Mouse (Mus musculus): ENCODE results near the gene Tmem117. TPM values are rescaled to one million over a fixed set of nuclear protein-coding genes. Genes with fewer than 3 reads are reported as not detected.

The Tmem117 gene
- polyA plus RNA-seq, 1 experiment, result 3.4 TPM

GRCm38 (mm10) chr15:94638207-94638606 is 9.2 kb downstream of the Tmem117 start:
- Histone ChIP-seq H3K4me3 (ENCODE audit: insufficient read depth, low read length) (no peak overlapping the region), H3K4me1 (ENCODE audit: control insufficient read depth, insufficient read depth, low read length) (no peaks in the 10 kb centered on the region), H3K27ac (ENCODE audit: insufficient read depth, low read length) (no peak overlapping the region)
- TF ChIP-seq CTCF (IDR thresholded peaks at IDR 0.05; ENCODE audit: extremely low read depth, insufficient read depth, low read length) (no peak), POLR2A (IDR thresholded peaks at IDR 0.05; ENCODE audit: extremely low read depth, insufficient read depth, low read length) (no peak)

GRCm38 (mm10) chr15:94639126-94639525 is 10.1 kb downstream of the Tmem117 start:
- Histone ChIP-seq H3K27ac (ENCODE audit: insufficient read depth, low read length) (no peak overlapping the region), H3K4me3 (ENCODE audit: insufficient read depth, low read length) (no peak overlapping the region), H3K4me1 (ENCODE audit: control insufficient read depth, insufficient read depth, low read length) (no peaks in the 10 kb centered on the region)
- TF ChIP-seq CTCF (IDR thresholded peaks at IDR 0.05; ENCODE audit: extremely low read depth, insufficient read depth, low read length) (no peak), POLR2A (IDR thresholded peaks at IDR 0.05; ENCODE audit: extremely low read depth, insufficient read depth, low read length) (no peak)

GRCm38 (mm10) chr15:94646012-94646411 is 17.0 kb downstream of the Tmem117 start:
- Histone ChIP-seq H3K27ac (ENCODE audit: insufficient read depth, low read length) (no peak overlapping the region), H3K4me3 (ENCODE audit: insufficient read depth, low read length) (no peak overlapping the region), H3K4me1 (ENCODE audit: control insufficient read depth, insufficient read depth, low read length) (no peaks in the 10 kb centered on the region)
- TF ChIP-seq CTCF (IDR thresholded peaks at IDR 0.05; ENCODE audit: extremely low read depth, insufficient read depth, low read length) (no peak), POLR2A (IDR thresholded peaks at IDR 0.05; ENCODE audit: extremely low read depth, insufficient read depth, low read length) (no peak)

GRCm38 (mm10) chr15:94648430-94648829 is 19.4 kb downstream of the Tmem117 start:
- H3K4me3 ChIP-seq (ENCODE audit: insufficient read depth, low read length), result no peak overlapping the region
- TF ChIP-seq CTCF (IDR thresholded peaks at IDR 0.05; ENCODE audit: extremely low read depth, insufficient read depth, low read length), result no peak
- no peak for TF ChIP-seq POLR2A (IDR thresholded peaks at IDR 0.05; ENCODE audit: extremely low read depth, insufficient read depth, low read length)
- no peak overlapping the region for H3K27ac ChIP-seq (ENCODE audit: insufficient read depth, low read length)
- H3K4me1 ChIP-seq (ENCODE audit: control insufficient read depth, insufficient read depth, low read length), result peaks cover 4% of the 10 kb centered on the region; the same call in 1 of the 2 replicates

GRCm38 (mm10) chr15:94649071-94649765 is 20.2 kb downstream of the Tmem117 start:
- peaks cover 4% of the 10 kb centered on the region; the same call in 1 of the 2 replicates for H3K4me1 ChIP-seq (ENCODE audit: control insufficient read depth, insufficient read depth, low read length)
- no peak for TF ChIP-seq POLR2A (IDR thresholded peaks at IDR 0.05; ENCODE audit: extremely low read depth, insufficient read depth, low read length)
- no peak for TF ChIP-seq CTCF (IDR thresholded peaks at IDR 0.05; ENCODE audit: extremely low read depth, insufficient read depth, low read length)
- no peak overlapping the region for H3K4me3 ChIP-seq (ENCODE audit: insufficient read depth, low read length)
- H3K27ac ChIP-seq (ENCODE audit: insufficient read depth, low read length), result no peak overlapping the region

- Histone ChIP-seq H3K27ac (ENCODE audit: insufficient read depth, low read length) (no peak overlapping the region), H3K4me1 (ENCODE audit: control insufficient read depth, insufficient read depth, low read length) (peaks cover 4% of the 10 kb centered on the region; the same call in 1 of the 2 replicates), H3K4me3 (ENCODE audit: insufficient read depth, low read length) (no peak overlapping the region)
- TF ChIP-seq POLR2A (IDR thresholded peaks at IDR 0.05; ENCODE audit: extremely low read depth, insufficient read depth, low read length), result no peak
- TF ChIP-seq CTCF (IDR thresholded peaks at IDR 0.05; ENCODE audit: extremely low read depth, insufficient read depth, low read length), result no peak
Measured at GRCm38 (mm10) chr15:94649766-94650120, 20.7 kb downstream of the Tmem117 start.

GRCm38 (mm10) chr15:94651350-94651749 is 22.3 kb downstream of the Tmem117 start:
- Histone ChIP-seq H3K4me1 (ENCODE audit: control insufficient read depth, insufficient read depth, low read length) (peaks cover 4% of the 10 kb centered on the region; the same call in 1 of the 2 replicates), H3K27ac (ENCODE audit: insufficient read depth, low read length) (no peak overlapping the region), H3K4me3 (ENCODE audit: insufficient read depth, low read length) (no peak overlapping the region)
- no peak for TF ChIP-seq CTCF (IDR thresholded peaks at IDR 0.05; ENCODE audit: extremely low read depth, insufficient read depth, low read length)
- no peak for TF ChIP-seq POLR2A (IDR thresholded peaks at IDR 0.05; ENCODE audit: extremely low read depth, insufficient read depth, low read length)

GRCm38 (mm10) chr15:94651969-94652842 is 23.2 kb downstream of the Tmem117 start:
- H3K27ac ChIP-seq (ENCODE audit: insufficient read depth, low read length), result peak overlapping the region; percentile 60; the same call in 1 of the 2 replicates
- TF ChIP-seq POLR2A (IDR thresholded peaks at IDR 0.05; ENCODE audit: extremely low read depth, insufficient read depth, low read length) (no peak), CTCF (IDR thresholded peaks at IDR 0.05; ENCODE audit: extremely low read depth, insufficient read depth, low read length) (no peak)
- no peak overlapping the region for H3K4me3 ChIP-seq (ENCODE audit: insufficient read depth, low read length)
- peaks cover 4% of the 10 kb centered on the region; the same call in 1 of the 2 replicates for H3K4me1 ChIP-seq (ENCODE audit: control insufficient read depth, insufficient read depth, low read length)

- H3K4me3 ChIP-seq (ENCODE audit: insufficient read depth, low read length), result no peak overlapping the region
- no peak for TF ChIP-seq POLR2A (IDR thresholded peaks at IDR 0.05; ENCODE audit: extremely low read depth, insufficient read depth, low read length)
- TF ChIP-seq CTCF (IDR thresholded peaks at IDR 0.05; ENCODE audit: extremely low read depth, insufficient read depth, low read length), result no peak
- H3K4me1 ChIP-seq (ENCODE audit: control insufficient read depth, insufficient read depth, low read length), result peaks cover 4% of the 10 kb centered on the region; the same call in 1 of the 2 replicates
- no peak overlapping the region for H3K27ac ChIP-seq (ENCODE audit: insufficient read depth, low read length)
Measured at GRCm38 (mm10) chr15:94652843-94653206, 23.8 kb downstream of the Tmem117 start.

Data from cortical plate, adult 2 months (tissue).